Mouse (Mus musculus): ENCODE measurements around the gene Tceal6.
"Not testable (repeated sequence)": the region's sequence is repeated elsewhere in the genome, so short reads cannot be mapped to it uniquely, and the experiment has no call there.

The Tceal6 gene

GRCm38 (mm10) chrX:135210436-135211221 is at the start of gene Tceal6:
Gene Tceal6, minus strand, starts transcription at chrX:135210687.
- no peak for DNase-seq (ENCODE audit: low spot score in 2 of 2)

GRCm38 (mm10) chrX:135209773-135210435 is 583 bp downstream of the Tceal6 start:
- not testable (repeated sequence) for DNase-seq (ENCODE audit: low spot score in 2 of 2)

GRCm38 (mm10) chrX:135189924-135190323 is 20.6 kb downstream of the Tceal6 start:
- DNase-seq (ENCODE audit: low spot score in 2 of 2): not testable (repeated sequence)

GRCm38 (mm10) chrX:135188661-135189060 is 21.8 kb downstream of the Tceal6 start:
- DNase-seq (ENCODE audit: low spot score in 2 of 2): not testable (repeated sequence)

- not testable (repeated sequence) for DNase-seq (ENCODE audit: low spot score in 2 of 2)
Measured at GRCm38 (mm10) chrX:135177532-135177931, 33.0 kb downstream of the Tceal6 start, which contains the start of gene Gm15023. Gene Gm15023, minus strand, starts transcription at chrX:135177632.

Measured in spleen, postnatal 14 days (tissue).